Mouse (Mus musculus) kidney, postnatal 14 days (tissue): ENCODE data around the gene Otx1.

Experiments used
- DNase-seq: peaks from one replicate; pipeline ENCODE4 v3.0.0; 2022; ENCODE audit warnings: mixed read lengths

The Otx1 gene

GRCm38 (mm10) chr11:21999396-22000315 lies 3.0 kb downstream of the Otx1 start:
- no peak for DNase-seq

DNA sequence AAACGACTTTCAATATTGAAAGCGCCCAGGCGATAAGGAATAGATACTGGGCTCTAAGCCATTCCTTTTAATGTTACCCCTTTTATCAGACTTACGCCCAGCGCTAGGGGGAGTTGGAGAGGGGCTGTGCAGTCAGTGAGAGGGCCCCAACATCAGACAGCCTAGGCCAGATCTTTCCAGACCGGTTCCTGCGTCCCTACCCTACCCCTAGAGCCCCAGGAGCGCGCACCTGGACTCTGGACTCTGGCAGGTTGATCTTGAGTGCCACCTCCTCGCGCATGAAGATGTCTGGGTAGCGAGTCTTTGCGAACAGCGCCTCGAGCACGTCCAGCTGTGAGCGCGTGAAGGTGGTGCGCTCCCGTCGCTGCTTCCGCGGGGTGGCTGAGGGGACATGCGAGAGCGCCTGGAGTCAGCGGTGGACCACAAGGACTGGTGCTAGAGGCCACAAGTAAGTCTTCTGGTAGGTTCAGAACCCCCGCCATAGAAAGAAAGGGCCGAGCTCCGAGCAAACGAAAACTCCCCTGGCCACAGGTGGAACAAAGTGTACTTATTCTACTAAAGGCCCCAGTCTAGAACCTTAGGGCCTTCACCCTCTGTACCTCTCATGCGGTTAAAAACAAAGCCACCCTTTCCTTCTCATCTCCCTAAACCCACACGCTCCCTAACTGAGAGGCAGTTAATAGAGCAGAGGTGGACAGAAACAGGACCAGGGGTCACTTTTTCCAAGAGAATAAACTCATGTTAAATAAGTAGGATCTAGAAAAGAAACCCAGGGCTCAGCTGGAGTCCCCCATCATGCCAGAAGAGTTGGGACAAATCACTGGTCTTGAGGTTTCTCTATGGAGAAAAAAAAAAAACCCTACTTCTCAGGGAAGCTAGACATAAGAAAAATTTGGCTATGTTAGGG lies 4.3 kb downstream of the Otx1 start:
- peak; percentile 13 for DNase-seq

- DNase-seq: no peak
Observed at GRCm38 (mm10) chr11:21997561-21998140, 5.0 kb downstream of the Otx1 start.

GRCm38 (mm10) chr11:21996661-21997560 lies 5.8 kb downstream of the Otx1 start:
- peak; percentile 23 for DNase-seq

- no peak for DNase-seq
Observed at GRCm38 (mm10) chr11:21996325-21996647, 6.4 kb downstream of the Otx1 start.

- DNase-seq: no peak
Observed at GRCm38 (mm10) chr11:21995534-21996324, 7.0 kb downstream of the Otx1 start.

DNA sequence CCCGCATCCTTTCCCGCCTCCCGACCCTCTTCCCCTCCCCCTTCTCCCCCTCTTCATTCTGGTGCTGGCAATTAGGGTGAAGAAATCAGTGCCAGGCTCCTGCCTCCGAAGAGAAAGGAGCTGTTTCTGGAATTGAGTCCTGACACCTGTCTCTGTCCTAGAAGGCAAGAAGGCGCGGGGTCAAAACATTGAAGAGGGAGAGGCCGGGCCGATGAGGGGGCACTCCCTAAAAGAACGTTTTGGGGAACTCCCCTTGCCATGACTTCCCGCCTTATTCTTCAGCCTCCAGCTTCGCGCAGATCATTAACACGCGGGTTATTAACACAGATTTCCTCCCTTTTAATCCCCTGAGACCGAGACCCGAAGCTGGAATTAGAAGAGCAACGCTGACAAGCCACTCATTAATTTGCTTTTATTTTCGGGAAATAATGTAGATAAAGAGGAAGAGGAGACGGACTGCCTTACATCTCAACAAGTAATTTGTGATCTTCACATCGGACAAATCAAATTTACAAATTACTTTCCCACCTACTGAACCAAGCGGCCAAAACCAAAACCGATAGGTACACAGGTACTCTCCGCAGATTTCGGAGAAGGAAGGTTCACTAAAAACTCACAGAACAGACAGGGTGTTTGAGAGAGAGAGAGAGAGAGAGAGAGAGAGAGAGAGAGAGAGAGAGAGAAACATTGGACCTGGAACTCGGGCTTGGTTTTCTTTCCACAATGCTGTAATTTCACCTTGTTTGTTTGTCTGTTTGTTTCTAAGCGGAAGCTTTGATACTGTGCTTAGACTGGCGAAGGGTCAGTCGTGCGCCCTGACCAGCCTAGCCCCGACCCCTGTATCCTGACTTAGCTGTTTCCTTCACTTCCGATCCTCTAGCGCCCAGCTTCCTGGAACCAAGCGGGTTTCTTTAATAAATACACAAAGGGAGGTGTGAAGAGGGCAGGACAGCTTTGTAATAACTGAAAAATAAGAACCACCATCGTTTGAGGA lies 8.0 kb downstream of the Otx1 start:
- no peak for DNase-seq

DNA sequence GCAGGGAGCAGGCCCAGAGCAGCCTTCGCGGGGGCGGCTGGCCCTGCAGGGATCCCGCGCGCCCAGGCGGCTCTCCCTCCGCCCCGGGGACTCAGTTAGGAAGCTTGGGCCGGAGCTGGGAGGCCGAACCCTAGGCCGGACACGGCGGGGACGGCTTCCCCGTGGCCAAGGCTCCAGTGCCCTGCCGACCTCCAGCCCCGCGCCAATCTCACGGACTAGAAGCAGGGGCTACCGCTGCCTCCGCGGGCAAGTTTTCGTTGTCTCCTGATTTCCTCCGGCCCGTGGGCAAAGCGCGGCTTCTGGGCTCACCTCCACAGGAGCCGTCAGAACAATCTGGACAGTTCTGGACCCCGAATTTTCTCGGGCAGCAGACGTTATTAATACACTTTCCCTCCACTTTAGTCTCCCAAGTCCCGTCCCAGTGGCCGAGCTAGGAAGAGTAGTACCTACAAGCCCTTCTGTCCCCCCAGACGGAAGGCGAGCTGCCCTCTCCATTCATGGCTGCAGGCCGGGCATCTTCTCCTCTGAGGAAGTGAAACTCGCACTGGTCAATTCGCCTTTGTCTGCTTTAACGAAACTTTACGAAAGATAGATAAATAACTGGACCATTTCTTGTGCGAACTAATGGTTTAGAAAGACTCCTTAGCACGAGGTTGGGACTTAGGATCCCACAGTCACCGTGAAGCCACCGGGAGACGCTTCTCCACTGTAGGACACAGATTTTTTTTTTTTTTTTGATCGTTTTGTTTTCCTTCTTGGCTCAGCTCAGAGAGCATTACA lies 8.9 kb downstream of the Otx1 start:
- peak; percentile 42 for DNase-seq

- DNase-seq: no peak
Observed at GRCm38 (mm10) chr11:21992761-21993596, 9.7 kb downstream of the Otx1 start.

DNA sequence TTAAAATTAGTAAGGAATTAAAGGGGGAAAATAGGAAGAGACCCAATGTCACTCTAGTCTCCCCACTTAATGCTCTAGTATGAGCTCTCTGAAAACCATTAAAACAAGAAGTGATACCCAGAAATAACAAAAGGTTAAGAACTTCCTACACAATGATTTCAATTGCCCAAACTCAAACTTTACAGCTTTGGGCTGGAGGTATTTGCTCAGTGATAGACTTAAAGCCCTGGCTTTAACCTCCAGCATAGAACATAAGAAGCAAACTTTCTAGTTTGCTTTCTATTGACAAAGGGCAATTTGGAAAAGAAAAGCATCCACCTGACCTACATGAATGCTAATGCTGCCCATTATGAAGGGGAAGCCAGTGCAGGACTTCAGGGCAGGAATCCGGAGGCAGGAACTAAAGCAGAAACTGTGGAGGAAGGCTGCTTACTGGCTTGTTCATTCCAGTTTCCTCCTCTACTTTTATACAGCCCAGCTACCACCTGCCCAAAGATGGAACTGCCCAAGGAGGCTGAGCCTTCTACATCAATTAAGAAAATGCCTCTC lies 14.2 kb downstream of the Otx1 start:
- DNase-seq: no peak

DNA sequence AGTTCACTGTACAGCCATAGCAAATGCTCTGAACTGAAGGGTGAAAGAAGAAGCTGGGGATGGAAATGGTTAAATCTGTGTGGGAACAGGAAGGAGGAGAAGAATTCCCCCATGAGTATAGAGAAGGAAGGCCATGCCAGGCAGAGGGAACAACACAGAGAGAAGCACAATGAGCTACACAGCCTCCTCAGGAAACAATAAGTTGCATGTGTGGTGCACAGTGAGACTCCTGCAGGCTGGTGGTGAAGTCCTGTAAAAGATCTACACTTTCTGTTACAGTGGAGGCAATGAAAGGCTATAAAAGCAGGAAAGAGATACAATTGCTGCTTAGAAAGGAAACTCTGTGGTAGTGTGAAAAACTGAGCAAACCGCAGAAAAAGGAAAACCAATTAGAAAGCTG lies 17.6 kb downstream of the Otx1 start:
- DNase-seq: no peak

DNA sequence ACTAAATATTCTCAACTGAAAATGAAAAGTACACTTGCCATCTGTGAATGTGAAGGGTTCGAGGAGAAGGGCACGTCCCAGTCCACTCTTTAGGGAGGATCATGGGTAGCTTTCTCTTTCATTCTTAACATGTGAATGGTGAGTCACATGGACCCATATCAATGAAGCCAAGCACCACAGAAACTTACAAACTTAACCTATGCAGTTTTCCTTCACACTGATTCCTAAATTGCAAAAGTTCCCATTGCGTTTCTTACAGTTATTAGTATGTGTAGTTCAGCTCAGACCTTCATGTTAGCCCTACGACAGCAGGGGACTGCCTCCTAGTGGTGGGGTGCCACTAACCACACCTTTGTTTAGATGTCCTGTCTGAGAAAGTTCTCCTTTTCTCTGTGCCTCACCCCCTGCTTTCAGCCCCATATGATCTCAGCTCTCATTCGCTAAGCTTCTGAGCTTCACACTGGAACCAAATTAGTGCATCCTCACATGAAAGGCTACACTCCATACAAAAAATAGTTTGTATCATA lies 28.6 kb downstream of the Otx1 start:
- no peak for DNase-seq

DNA sequence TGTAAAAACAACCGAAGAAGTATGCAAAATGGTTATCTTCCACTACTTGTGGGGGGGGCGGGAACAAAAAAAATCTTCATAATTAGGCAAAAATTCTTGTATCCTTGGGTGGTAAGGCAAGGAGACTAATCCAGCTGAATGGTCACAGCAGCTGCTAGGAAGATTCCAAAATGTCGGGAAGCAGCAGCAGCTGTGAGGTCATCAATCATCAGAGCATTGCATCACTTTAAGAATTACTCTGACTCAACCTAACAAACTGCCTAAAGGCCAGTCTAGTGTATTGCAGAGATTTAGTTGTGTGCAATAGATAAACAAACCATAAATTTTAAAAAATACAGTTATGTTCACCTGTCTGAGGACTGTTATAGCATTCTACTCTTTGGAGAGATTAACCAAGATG lies 29.1 kb downstream of the Otx1 start:
- DNase-seq: no peak

DNA sequence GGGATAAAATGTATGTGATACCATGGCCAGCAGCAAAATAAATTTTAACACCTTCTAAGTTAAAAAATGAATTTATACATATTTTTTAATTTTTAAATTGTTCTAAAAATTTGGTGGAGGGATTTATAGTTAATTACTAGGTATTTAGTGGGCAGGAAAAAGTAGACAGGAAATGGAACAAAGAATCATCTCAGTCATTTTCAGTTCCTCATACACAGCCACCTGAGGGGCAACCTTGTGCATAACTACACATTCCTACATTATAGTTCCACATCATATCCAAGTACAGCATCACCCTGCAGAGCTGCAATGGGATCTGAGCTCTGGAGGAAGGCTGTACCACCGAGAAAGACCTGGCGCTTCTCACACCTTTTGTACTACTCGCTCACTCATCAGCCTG lies 33.8 kb downstream of the Otx1 start:
- no peak for DNase-seq

GRCm38 (mm10) chr11:21955167-21955566 lies 47.5 kb downstream of the Otx1 start:
- no peak for DNase-seq

GRCm38 (mm10) chr11:21951657-21952237 lies 51.0 kb downstream of the Otx1 start:
- DNase-seq: no peak

GRCm38 (mm10) chr11:21950094-21950493 lies 52.6 kb downstream of the Otx1 start:
- DNase-seq: no peak
